Comparison of ENCODE assay signal across 19 mouse cellular contexts in genomic region chr2:83130709-83131108, GRCm38 (mm10).
DNase-seq lines count a peak whose midpoint lies in the region; ATAC-seq lines count a peak whose summit lies in the region.
"Had no signal": no experiment of that assay in that cellular context is flagged by ENCODE, and none has a peak within 500 bp of the region (broad histone marks: within the 10 kb centered on the region; RNA-seq: fewer than 3 reads in every experiment).

No protein-coding gene starts in this region.

- DNase-seq in embryo, embryonic 10.5 days (ENCODE audit: low spot score): peak; percentile 4
- no peak for DNase-seq in embryo, embryonic 9.5 days (ENCODE audit: extremely low spot score)
- DNase-seq in midbrain, embryonic 11.5 days (ENCODE audit: low spot score, missing footprints): no peak
- DNase-seq in mesoderm, embryonic 11.5 days (ENCODE audit: low read depth, low spot score): peak; percentile 8
- DNase-seq in retina, embryonic 14.5 days (ENCODE audit: low spot score): peak; percentile 28
- no peak for DNase-seq in adipocyte (ENCODE audit: low spot score)
- DNase-seq in Muller cell, postnatal 12 days (ENCODE audit: inconsistent ontology term): no peak
- DNase-seq: adrenal gland, adult 2 months; cerebellum, adult 11 months; cerebellum, postnatal 25 days; gastrocnemius, postnatal 14 days; heart, adult 2 months had no signal

- H3K27me3 ChIP-seq in midbrain, embryonic 13.5 days: no peaks in the 10 kb centered on the region
- no peaks in the 10 kb centered on the region for H3K27me3 ChIP-seq in midbrain, embryonic 11.5 days (ENCODE audit: control insufficient read depth, insufficient read depth, low read length)
- H3K27me3 ChIP-seq: forebrain, embryonic 12.5 days; heart, embryonic 15.5 days; liver, embryonic 12.5 days had no signal

- no peaks in the 10 kb centered on the region for H3K36me3 ChIP-seq in midbrain, embryonic 13.5 days
- no peaks in the 10 kb centered on the region for H3K36me3 ChIP-seq in midbrain, embryonic 11.5 days (ENCODE audit: control insufficient read depth, insufficient read depth, low read length)
- H3K36me3 ChIP-seq: forebrain, embryonic 12.5 days; G1E; heart, embryonic 15.5 days; liver, embryonic 12.5 days had no signal

- peak; percentile 53; the same call in 1 of the 2 replicates for ATAC-seq in midbrain, embryonic 13.5 days
- ATAC-seq in midbrain, embryonic 11.5 days (ENCODE audit: low FRiP score): no peak
- ATAC-seq: CD4-positive, CD25-positive, alpha-beta regulatory T cell, adult 4 months; liver, embryonic 12.5 days had no signal

- no peak overlapping the region for H3K4me2 ChIP-seq in midbrain, embryonic 13.5 days (replicated peaks)
- H3K4me2 ChIP-seq in midbrain, embryonic 11.5 days: no peak overlapping the region
- H3K4me2 ChIP-seq: forebrain, embryonic 12.5 days; heart, embryonic 15.5 days; liver, embryonic 12.5 days had no signal

- peaks cover 10% of the 10 kb centered on the region for H3K4me1 ChIP-seq in midbrain, embryonic 13.5 days (replicated peaks)
- H3K4me1 ChIP-seq in midbrain, embryonic 11.5 days (ENCODE audit: control insufficient read depth, insufficient read depth, low read length): no peaks in the 10 kb centered on the region
- H3K4me1 ChIP-seq: liver, embryonic 12.5 days had no signal

- H3K27ac ChIP-seq in midbrain, embryonic 13.5 days: no peak overlapping the region; the same call in 1 of the 2 replicates
- H3K27ac ChIP-seq in midbrain, embryonic 11.5 days (ENCODE audit: low read depth, low read length): no peak overlapping the region
- H3K27ac ChIP-seq: forebrain, embryonic 12.5 days; heart, adult 2 months; heart, embryonic 15.5 days; liver, embryonic 12.5 days had no signal

- H3K9me3 ChIP-seq in midbrain, embryonic 13.5 days: no peaks in the 10 kb centered on the region
- H3K9me3 ChIP-seq in midbrain, embryonic 11.5 days (ENCODE audit: control insufficient read depth, low read length): no peaks in the 10 kb centered on the region
- H3K9me3 ChIP-seq: forebrain, embryonic 12.5 days; G1E; heart, embryonic 15.5 days; liver, embryonic 12.5 days had no signal

- 53% methylated on average over 2 of the region's 2 CpGs for WGBS in midbrain, embryonic 13.5 days
- WGBS in midbrain, embryonic 11.5 days: 78% methylated on average over 2 of the region's 2 CpGs

- no peak overlapping the region for H3K4me3 ChIP-seq in midbrain, embryonic 13.5 days (replicated peaks)
- no peak overlapping the region for H3K4me3 ChIP-seq in midbrain, embryonic 11.5 days (ENCODE audit: low read depth, low read length)
- H3K4me3 ChIP-seq: forebrain, embryonic 12.5 days; heart, adult 2 months; heart, embryonic 15.5 days; liver, embryonic 12.5 days; myocyte had no signal

- no peak overlapping the region for H3K9ac ChIP-seq in midbrain, embryonic 13.5 days (replicated peaks)
- H3K9ac ChIP-seq in midbrain, embryonic 11.5 days (ENCODE audit: low read length): no peak overlapping the region
- H3K9ac ChIP-seq: forebrain, embryonic 12.5 days; heart, embryonic 15.5 days; liver, embryonic 12.5 days had no signal

Comparison
In these comparisons a context has a peak if more than half of its experiments do, and no peak if none do; other contexts are left out.
1. DNase-seq: peak in embryo, embryonic 10.5 days (single experiment), mesoderm, embryonic 11.5 days (single experiment) and retina, embryonic 14.5 days (single experiment); none in embryo, embryonic 9.5 days (single experiment), midbrain, embryonic 11.5 days (single experiment), adipocyte (single experiment) and Muller cell, postnatal 12 days (single experiment).